Mouse (Mus musculus): ENCODE results near the gene Gm49396.

DNA sequence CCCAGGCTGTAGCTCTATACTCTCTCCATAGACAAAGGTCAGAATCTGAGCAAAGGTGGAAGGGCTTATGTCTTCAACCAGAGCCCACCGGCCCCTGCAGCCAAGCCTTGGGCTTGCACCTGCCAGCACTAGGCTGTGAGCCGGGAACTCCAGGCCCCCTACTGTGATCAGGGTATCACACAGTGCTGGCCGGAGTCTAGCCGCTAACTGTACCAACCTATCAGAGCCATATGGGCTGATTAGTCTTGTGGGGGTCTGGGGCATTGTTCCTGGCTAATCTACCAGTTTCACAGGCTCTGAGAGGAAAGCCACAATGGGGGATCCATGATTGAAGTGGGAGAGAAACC is 28.4 kb downstream of the Gm49396 start:
- TF ChIP-seq POLR2A (IDR thresholded peaks at IDR 0.05; ENCODE audit: borderline replicate concordance, extremely low read depth, insufficient read depth, insufficient read length, poor library complexity, severe bottlenecking) (no peak), CTCF (IDR thresholded peaks at IDR 0.05; ENCODE audit: borderline replicate concordance, extremely low read depth, insufficient read depth, insufficient read length) (no peak)

Measured in brain, embryonic 14.5 days (tissue).